Mouse (Mus musculus) ES-E14 (cell line): Measurements from ENCODE around the gene Mypop.

ENCODE experiments used
- MAFK ChIP-seq: IDR thresholded peaks from 2 replicates; pipeline ENCODE4 v1.6.1; 2014; ENCODE audit warnings: mild to moderate bottlenecking, low read depth, low read length, inconsistent platforms; ENCODE audit not compliant: insufficient read depth
- ZC3H11A ChIP-seq: IDR thresholded peaks from 2 replicates; pipeline ENCODE4 v1.6.1; 2012; ENCODE audit warnings: low read depth, mild to moderate bottlenecking, inconsistent platforms, low read length, borderline replicate concordance
- ZNF384 ChIP-seq: IDR thresholded peaks from 2 replicates; pipeline ENCODE4 v1.6.1; 2012; ENCODE audit warnings: low read depth, low read length, inconsistent platforms

- TF ChIP-seq MAFK (no peak), ZC3H11A (no peak), ZNF384 (no peak)
Measured at GRCm38 (mm10) chr7:18987747-18988146, 3.3 kb upstream of the Mypop start.
